Mouse (Mus musculus): ENCODE results near the gene Bcl6. TPM values are rescaled to one million over a fixed set of nuclear protein-coding genes. Genes with fewer than 3 reads are reported as not detected.
A peak's percentile ranks its signal among the peaks of the same experiment; 100 is the strongest.

Gene Bcl6
- total RNA-seq, 2 experiments from 2014 or later, result 24.6 to 68.8 TPM

DNA sequence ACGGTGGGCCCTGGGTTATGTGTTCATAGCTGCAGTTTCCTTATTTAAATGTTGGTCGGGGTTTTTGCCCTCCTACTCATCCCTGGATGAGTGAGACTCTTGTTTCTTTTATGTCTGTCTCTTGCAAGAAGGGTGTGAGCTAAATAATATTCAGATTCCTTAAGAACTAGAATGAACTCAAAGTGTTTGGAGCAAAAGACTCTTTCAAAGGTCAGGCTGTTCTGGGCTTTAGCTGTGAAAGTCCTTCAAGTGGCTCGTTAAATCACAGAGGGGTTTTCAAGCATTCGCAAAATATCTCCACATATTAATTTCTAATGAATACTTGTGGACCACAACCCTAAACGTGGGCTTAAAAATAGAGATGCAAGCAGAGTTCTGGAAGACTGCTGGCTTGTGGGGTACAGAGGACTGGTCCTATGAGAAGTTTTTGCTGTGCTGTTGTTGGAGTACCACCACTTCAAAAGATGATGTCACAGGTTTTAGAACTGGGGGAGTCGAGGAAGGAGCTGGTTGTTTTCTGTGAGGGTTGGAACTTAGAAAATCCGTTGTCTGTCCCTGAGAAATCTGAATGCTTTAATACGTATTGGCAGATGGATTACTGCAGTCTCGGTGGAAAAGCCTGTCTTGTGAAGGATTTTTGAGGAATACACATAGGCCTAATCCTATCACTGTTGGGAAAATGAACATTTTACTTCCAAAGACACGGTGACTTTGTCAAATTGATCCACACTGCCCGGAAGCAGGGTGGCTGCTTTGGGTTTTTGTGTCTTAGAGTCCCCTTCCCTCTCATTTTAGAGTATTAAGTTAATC is 1.7 kb upstream of the Bcl6 start:
- no peak for DNase-seq

DNA sequence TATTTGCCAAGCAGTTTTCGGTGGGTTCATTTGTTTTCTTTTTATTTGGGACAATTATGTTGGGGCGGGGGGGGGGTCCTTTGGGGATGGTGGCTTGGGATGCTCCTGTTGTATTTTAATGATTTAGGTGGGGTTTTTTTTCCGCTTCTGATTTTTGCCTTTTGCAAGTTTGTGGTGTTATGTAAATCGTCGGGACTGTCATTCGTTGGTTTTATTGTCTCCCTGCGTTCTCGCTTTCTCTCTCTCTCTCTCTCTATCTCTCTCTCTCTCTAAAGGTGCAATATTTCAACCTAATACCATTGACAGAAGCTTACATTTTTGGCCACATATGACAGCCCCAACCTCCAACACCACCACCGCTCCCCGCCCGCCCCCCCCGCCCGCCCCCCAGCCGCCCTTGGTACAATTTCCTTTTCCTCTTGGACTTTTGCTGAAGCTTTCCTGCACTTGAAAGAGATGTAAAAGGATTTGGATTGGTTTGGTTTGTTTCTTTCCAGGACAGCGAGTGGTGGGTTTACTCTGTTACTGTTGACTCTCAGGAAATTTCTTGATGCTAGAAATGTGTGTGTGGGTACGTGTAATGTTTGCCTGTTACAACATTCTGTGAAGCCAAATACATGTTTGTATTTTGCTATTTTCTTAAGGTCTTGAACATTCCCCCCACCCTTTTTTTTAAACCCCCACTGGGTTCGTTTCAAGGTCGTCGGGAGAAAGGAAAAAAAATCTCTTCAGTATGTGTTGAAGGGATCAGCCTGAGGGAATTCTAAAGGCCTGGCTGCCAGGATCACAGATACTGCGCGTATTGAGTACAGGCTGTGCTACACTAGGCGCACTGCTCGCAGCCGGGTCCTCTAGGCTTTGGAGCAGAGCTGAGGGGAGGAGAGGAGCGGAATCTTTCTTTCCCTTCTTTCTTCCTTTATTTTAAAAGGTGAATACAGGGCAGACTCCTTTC is 833 bp upstream of the Bcl6 start:
- peak in 1 of 2 experiments; percentile 56 for DNase-seq

DNA sequence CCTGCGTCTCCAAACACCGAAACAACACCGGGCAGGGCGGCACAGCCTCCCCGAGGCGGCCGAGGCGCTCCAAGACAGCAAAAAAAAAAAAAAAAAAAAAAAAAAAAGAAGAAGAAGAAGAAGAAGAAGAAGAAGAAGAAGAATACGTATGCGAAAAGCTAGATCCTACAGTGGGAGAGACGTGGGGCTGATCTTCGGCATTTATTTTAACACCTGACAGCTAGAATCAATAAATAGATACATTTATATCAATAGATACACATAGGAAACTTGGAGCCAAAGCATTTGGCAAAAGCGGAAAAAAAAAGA is 541 bp downstream of the Bcl6 start:
- no peak for DNase-seq

DNA sequence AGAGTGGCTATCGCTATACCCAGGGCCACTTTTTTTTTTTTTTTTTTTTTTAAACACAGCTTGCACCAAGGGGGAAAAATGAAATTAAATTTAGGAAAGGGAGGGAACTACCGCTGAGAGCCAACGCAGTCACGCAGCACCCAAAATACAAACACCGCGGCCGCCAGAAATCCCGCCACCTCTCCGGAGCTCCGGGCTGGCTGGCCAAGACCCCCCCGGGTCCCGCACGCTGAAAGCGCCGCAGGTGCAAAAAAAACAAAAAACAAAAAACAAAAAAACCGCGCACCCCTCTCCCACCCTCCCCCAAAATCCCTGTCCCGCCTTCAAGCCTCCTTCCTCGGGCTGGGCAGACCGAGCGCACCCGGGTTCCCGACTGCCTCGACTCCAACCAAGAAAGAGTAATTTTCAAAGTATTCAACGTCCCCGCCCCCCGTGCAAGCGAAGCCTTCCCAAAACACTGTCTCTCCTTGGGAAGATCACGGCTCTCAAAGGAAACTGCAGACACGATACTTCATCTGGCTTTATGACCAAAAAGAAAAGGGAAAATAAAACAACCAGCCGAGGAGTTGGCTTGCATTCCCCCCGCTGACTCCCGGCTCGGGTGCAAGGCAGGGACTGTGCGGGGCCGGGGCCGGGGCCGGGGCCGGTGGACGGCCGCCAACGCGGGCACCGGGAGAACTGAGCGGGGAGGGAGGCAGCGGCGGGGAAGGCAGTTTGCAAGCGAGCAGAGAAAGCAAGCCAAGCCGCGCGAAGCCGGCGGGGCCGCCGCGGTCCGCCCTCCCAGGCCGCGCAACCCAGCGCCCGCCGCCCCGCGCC is 1.1 kb downstream of the Bcl6 start:
- peak; percentile 48 to 75 for DNase-seq

DNA sequence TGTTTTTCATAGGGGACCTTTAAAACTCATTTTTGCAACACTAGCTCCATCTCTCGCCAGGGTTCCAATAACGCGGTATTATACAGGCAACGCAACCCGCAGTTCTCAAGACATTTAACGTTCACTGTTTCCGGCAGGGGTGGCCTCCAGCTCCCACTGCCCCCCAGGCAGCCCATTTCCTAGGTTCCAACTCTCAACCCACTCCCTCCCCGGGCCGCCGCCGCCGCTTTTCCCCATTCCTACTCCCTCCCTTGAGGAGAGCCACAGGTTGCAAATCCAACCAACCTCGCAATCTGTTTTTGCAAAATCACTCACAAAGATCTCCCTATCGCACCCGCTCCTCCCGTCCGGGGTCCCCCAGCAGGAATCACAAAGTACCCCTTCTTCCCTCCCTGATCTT is 1.8 kb downstream of the Bcl6 start:
- DNase-seq, result no peak

DNA sequence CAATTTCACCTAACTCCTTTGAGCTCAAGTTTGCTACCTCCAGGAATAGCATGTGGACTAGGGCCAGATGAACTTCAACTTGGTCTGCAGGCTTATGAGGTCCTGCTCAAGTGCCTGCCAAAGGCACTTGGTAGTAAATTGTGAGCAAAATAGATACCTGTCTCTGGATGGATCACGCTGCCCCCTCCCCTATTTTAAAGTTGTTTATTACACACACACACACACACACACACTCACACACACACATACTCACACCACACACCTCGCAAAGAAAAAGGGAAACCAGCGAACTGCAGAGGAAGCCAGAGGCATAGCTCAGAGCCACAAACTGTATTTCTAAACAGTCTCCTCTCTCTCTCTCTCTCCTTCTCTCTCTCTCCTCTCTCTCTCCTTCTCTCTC is 2.5 kb downstream of the Bcl6 start:
- DNase-seq, result no peak

DNA sequence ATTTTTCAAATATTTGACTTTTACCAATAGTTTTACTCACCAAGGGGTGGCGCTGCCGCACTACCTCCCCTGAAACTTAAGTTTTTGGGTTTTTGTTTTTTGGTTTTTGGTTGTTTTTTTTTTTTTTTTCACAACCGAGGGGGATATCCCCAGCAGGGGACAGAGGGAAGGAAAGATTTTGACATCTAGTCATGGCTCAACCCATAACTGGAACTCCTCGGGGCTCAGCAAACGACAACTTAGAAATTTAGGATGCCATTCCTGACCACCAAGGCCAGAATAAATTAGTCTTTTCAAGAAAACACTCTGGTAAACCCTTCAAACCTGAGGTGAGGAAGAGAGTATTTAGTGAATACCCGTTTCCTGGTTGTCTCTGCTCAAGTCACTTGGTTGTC is 3.2 kb downstream of the Bcl6 start:
- DNase-seq, result peak; percentile 65 to 79

DNA sequence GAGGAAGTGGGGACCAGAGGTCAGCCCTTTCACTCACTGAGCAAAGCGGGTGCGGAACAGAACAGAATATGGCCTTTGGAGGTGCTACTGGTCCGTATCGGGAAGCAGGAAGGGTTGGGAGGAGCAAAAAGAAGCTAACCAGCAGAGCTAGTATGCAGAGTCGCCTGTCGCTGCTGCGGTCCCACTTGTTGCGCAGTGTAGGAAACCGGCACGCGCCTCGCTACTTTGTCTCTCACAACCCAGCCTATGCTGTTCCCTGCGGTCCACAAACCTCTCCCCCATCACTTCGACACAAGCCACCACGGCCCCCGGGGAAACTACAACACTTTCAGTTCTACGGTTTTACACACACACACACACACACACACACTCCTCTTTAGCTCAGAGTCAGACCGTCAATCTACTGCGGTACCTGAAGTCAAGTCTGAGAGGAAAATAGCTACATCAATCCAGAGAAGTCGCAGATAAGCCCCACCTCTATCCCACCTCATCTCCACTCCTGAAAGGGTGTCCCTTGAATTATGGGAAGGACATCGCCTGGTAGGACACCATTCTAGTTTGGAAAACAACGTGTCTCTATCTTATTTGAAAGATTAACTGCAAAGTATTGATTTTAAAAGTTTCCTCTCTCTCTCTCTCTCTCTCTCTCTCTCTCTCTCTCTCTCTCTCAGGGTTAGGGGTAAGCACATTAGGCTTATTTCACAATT is 3.7 kb downstream of the Bcl6 start:
- DNase-seq, result peak; percentile 60 to 61

DNA sequence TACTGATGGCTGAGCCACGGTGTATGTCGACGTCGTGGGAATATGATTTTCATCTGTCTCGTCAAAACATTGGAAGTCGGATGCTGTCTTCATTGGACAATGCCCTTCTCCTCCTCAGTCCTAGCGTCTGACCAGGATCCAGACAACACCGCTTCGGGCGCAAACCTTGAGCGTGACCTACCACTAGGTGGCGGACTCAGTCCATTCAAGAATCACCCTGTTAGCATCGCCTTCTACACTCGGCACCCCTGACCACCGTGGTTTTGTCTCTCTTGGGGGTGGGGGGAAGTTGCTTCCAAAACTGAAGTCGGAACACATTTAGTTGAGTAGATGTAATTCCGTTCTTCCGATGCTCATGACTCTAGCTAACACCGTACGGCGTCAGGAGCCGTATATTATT is 4.5 kb downstream of the Bcl6 start:
- DNase-seq, result peak; percentile 92

DNA sequence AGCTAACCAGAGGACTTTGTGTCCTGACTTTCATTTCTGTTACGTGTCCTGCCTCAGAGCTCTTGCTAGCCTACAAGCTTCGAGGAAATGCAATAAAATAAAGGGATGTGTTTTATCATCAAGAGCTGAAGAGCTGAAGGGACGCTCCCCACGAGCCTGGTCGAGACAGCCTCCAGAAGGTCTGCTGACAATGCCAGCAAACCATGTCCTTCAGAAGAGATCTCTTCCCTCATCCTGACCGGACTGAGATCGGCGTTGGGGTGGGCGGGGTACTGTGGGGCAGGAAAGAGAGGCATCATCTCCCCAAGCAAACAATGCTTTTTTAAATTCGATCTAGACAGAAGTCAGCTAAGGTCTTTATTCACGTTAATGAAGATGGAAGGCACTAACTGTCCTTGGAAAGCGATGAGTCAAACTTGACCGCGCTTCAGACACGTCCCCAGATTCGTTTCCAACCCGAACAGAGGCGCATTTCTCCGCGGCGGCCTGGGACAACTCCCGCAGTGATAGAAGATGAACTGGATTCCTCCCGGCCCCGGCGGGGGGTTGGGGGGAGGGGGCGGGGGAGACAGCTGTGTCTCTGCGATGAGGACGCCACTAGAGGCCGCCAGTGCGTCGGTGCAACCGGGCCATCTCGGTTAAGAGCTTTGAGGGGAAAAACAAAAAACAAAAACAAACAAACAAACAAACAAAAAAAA is 5.6 kb downstream of the Bcl6 start:
- DNase-seq, result peak; percentile 88 to 90

DNA sequence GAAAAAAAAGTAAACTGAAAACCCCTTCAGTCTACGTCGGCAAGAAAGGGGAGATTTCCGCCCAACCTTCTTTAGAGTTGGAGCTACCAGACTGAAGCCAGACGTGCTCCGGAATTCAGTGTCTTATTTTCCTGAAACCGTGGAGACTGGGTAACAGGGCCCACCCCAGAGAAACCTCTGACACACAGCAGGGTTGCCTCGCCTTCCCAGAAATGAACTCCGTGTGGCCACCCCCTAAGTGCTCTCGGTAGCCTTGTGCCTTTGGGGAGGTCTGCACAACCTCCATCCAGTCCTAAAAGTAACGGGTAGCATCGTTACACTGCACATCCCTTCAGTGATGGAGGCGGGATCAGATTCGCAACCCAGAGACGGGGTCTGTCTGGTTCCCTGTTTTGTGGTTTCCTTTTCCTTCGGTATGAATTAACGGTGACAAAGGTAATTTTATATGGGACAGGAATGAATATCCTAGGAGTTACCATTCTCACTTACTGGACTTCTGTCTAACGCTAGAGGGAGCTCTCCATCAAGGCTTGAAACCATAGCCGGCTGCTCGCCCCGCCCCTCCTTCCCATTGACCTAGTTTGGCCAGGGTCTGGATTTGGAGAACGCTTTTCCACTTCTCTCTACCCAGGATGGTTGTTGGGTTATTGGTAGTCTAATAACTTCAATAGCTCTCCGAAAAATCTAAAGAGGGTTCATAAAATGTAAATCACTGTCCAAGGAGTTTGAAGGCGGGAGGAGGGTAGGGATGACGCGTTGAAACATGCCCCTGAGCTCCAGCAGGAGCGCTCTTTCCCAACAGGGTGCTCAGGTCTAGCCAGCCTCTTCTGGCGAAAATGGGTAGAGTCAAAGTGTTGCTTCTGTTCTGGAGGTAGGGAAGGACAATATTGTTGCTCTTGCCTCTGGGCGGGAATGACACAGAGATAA is 6.5 kb downstream of the Bcl6 start:
- peak; percentile 83 to 91 for DNase-seq

DNA sequence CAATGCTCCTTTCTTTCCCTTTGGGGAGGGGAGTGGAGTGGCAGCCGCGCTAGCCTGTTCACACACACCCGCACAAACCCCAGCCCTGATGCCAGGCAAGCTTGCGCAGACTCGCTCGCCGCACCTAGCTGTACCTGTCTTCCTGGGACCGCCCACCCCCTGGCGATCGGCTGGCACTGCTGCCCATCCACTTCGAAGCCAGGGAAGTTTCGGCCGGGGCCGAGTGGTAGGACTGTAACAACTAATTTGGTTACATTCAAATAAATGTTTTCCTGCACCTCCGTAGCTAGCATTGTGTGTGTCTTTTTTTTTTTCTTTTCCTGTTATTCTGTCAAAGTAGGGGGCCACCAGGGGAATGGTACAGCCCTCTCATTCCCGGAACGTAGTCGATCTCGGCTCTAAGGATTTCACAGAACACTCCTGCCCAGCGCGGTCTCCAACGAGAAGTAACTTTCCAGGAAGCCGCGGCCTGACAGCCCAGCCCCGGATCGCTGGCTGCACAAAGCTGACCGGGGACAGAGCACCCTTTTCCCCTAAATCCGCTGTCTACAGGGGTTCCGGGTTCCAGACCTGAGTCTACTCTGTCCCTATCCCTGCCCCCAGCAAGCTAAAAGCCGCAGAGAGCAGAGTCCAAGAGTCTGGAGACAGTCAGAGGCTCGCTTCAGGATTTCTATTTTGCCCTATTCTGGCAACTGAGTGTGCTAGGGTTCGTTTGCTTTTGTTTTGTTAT is 7.5 kb downstream of the Bcl6 start:
- DNase-seq, result peak in 1 of 2 experiments; percentile 59

DNA sequence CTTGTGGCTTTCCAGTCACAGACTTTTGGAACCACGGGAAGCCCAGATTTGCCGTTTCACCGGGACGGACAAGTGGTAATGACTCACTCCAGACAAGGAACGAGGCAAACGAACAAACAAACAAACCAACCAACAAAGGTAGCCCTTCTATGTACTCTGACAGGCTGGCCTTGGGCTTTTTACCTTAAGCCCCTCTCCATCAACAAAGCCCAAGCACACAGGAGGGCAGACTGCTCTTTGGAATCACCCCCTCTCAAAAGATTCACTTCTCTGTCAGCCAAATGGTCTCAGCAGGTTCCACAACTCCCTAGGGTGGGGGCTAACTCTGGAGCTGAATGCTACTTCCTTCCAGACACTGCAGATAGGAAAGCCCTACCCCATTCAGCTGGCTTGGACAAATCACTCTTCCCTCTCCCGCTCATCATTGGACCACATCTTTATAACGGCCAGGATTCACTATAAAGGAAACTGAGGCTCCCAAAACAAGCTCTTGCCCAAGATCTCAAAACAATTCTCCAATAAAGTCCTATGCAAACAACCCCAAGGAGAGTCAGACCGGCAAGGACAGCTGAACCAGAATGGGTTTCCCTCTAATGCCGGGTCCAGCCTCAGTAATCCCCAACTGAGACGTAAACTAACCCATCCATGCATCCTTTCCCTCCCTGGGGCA is 8.3 kb downstream of the Bcl6 start:
- DNase-seq, result no peak

DNA sequence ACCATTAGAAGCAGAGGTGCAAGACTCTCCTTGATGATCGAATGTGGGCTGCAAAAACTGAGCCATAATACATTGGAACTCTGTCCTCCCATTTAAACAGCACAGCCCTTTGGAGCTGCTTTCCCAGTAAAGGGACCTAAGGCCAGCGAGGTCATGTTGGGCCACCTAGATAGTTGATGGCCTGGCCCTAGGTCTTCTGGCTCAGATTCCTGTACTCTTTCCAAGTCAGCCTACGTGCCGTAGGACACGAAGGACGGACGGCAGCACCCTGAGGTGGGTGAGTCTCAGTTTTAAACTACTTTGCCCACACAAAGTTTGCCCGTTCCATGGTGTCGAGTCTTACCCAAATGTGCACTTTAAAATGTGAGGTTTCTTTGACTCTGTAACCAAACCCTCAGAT is 9.2 kb downstream of the Bcl6 start:
- no peak for DNase-seq

DNA sequence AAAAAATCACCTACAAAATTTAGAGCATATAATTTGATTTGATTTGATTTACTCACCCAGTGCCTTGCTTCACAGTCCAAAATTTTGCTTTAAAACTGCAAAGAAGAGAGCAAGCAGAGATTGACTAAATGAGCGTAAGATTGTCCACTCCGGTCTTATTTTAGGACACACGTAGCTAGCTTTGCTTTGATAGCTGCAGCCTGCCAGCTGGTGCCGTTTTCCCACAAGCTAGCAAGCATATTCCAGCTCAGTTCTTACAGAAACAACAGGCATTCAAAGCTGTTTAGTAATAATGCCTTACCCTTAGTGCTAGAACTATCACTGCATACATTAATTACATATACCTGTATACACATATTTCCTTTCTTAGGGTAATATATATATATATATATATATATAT is 10.2 kb downstream of the Bcl6 start:
- no peak for DNase-seq

DNA sequence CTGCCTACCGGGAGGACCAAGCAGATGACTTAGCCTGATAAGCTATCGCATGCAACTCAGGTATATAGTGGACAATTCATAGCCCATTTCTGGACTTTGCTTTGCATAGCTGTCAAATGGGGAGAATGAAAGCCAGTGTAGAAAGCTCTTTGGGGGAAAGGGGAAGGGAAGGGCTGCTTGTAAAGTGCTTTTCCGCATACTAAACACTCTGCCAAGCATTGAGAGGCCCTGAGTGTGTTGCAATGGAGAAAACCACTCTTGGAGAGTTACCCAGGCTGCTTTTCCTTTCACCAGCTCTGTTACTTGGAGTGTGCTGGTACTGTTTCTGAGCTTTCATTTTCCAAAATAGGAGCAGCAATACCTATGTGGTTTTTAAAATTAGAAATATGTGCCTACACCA is 10.9 kb downstream of the Bcl6 start:
- DNase-seq, result no peak

DNA sequence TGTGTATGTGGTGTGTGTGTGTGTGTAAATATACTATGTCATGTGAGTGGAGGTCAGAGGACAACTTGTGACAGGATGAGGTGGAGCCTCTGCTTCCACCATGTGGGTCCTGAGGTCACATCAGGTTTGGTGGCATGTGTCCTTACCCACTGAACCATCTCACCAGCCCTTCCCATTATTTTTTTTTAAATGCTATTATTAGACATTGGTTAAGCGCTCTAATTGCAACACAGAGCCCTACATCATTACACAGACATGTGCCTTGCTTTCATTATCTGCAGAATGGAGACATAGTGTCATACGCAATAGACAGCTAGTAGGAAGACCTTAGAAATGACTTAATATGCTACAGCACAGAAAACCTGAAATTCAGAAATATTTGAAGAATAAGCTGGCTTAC is 12.5 kb downstream of the Bcl6 start:
- DNase-seq, result no peak

DNA sequence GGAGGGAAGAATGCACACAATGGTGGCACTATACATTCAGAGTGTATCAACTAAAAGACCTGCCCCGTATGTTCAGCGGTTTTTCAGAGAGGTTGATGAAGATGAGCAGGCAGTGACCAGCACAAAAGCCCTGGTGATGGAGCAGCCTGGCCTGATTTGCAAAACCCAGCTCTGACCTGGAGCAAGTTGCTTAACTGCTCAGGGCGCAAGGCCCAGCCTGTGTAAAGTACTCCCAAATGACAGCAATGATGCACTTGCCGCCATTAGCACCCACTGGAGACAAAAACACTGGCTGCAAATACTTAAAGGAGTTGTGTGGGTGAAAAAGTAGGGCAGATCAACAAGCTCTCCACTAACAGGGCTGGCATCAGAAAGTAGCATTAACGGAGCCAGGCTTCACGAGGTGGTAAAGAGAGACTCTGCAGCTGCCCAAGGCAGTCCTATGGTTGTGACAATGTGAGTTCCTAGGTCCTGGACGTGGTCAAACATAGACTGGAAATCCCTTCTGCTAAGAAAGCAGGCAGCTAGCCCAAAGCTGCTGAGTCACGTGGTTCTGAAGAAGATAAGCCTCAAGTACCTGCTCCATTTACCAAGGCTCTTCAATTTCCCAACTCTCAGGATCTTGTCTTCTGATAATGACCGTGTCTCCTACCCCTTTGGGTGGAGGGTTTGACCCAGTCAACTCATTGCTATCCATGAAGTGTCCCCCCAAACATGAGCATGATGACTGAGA is 14.9 kb downstream of the Bcl6 start:
- DNase-seq, result no peak

All from adrenal gland, postnatal 36 days (tissue).